In genomic region chr15:89841364-89842017, GRCm38 (mm10) we compare ENCODE assay signal across 8 mouse cellular contexts. TPM values are rescaled to one million over a fixed set of nuclear protein-coding genes. Genes with fewer than 3 reads are reported as not detected.
DNase-seq lines count a peak whose midpoint lies in the region; ATAC-seq and TF ChIP-seq lines count a peak whose summit lies in the region.

Gene Syt10 (minus strand): TSS chr15:89841860.

- no peak for ATAC-seq in granulocyte monocyte progenitor cell, adult 5-6 weeks (replicated peaks; ENCODE audit: poor library complexity, severe bottlenecking)

- no peaks in the 10 kb centered on the region for H3K4me1 ChIP-seq in ES-Bruce4 (ENCODE audit: control insufficient read depth, insufficient read depth, low read length)
- no peaks in the 10 kb centered on the region for H3K4me1 ChIP-seq in embryonic fibroblast, embryonic 13.5 days (ENCODE audit: control insufficient read depth, insufficient read depth, low read length)
- H3K4me1 ChIP-seq in hindbrain, embryonic 10.5 days (replicated peaks) = peaks cover 14% of the 10 kb centered on the region

- no peak for TF ChIP-seq CTCF in ES-Bruce4 (IDR thresholded peaks at IDR 0.05; ENCODE audit: low read depth, low read length)
- no peak for TF ChIP-seq CTCF in embryonic fibroblast, embryonic 13.5 days (IDR thresholded peaks at IDR 0.05; ENCODE audit: borderline replicate concordance, insufficient read depth, low read length)

- H3K9me3 ChIP-seq in ES-Bruce4 (replicated peaks; ENCODE audit: control insufficient read depth, insufficient read depth, low read length, poor library complexity, severe bottlenecking) = no peaks in the 10 kb centered on the region
- H3K9me3 ChIP-seq in hindbrain, embryonic 10.5 days = no peaks in the 10 kb centered on the region

- peaks cover 16% of the 10 kb centered on the region for H3K27me3 ChIP-seq in ES-Bruce4 (ENCODE audit: control insufficient read depth, insufficient read depth, low read length, poor library complexity, severe bottlenecking)
- H3K27me3 ChIP-seq in hindbrain, embryonic 10.5 days (ENCODE audit: insufficient read depth, poor library complexity, severe bottlenecking) = peaks cover 42% of the 10 kb centered on the region

- H3K27ac ChIP-seq in ES-Bruce4 (ENCODE audit: insufficient read depth, low read length) = no peak within 1 kb of the TSS
- no peak within 1 kb of the TSS for H3K27ac ChIP-seq in embryonic fibroblast, embryonic 13.5 days (ENCODE audit: insufficient read depth, low read length)
- H3K27ac ChIP-seq in hindbrain, embryonic 10.5 days = peak within 1 kb of the TSS; percentile 41; the same call in 1 of the 2 replicates

- no peak for TF ChIP-seq EP300 in ES-Bruce4 (IDR thresholded peaks at IDR 0.05; ENCODE audit: insufficient read depth, low read depth, low read length)

- under 1% methylated on average over 53 of the region's 53 CpGs for WGBS in hindbrain, embryonic 10.5 days

- H3K36me3 ChIP-seq in ES-Bruce4 (ENCODE audit: control insufficient read depth, insufficient read depth, low read length, poor library complexity, severe bottlenecking) = no peaks in the 10 kb centered on the region
- no peaks in the 10 kb centered on the region for H3K36me3 ChIP-seq in hindbrain, embryonic 10.5 days

- peak; percentile 31 for DNase-seq in WW6 (ENCODE audit: low read depth, low spot score)
- peak; percentile 49 for DNase-seq in hindbrain, embryonic 10.5 days (ENCODE audit: low spot score)
- peak; percentile 11 to 34 for DNase-seq in left cerebral cortex, adult 8-10 months (ENCODE audit: low spot score in 2 of 2)
- DNase-seq in neural tube, embryonic 10.5 days (ENCODE audit: extremely low spot score, low spot score) = peak; percentile 56
- no peak for DNase-seq in spleen, adult 12 weeks (ENCODE audit: low spot score)

- H3K4me3 ChIP-seq in ES-Bruce4 (ENCODE audit: low read depth, low read length) = peak within 1 kb of the TSS; percentile 70
- peak within 1 kb of the TSS; percentile 37 for H3K4me3 ChIP-seq in embryonic fibroblast, embryonic 13.5 days (ENCODE audit: insufficient read depth, low read length)
- peak within 1 kb of the TSS; percentile 60 for H3K4me3 ChIP-seq in hindbrain, embryonic 10.5 days

- no peak within 1 kb of the TSS for H3K9ac ChIP-seq in ES-Bruce4 (ENCODE audit: low read depth, poor library complexity, severe bottlenecking)

- TF ChIP-seq POLR2A in ES-Bruce4 (IDR thresholded peaks at IDR 0.05; ENCODE audit: insufficient read depth, low read length) = no peak
- no peak for TF ChIP-seq POLR2A in embryonic fibroblast, embryonic 13.5 days (IDR thresholded peaks at IDR 0.05; ENCODE audit: low read depth, low read length)

RNA-seq across cellular contexts. Expression of gene Syt10, which starts in this region (rescaled TPM):
- polyA plus RNA-seq in ES-Bruce4 (2011; ENCODE audit: insufficient read depth, insufficient read length, low read depth, missing spikeins) = not detected in 2 replicates
- not detected in 2 replicates for polyA plus RNA-seq in embryonic fibroblast, embryonic 13.5 days (2011; ENCODE audit: insufficient read length, low read depth, missing spikeins)
- 0.14 and 0.64 TPM in 2 replicates for polyA plus RNA-seq in hindbrain, embryonic 10.5 days (2016; fragmentation: Nextera tagmentation; extraction: Ambion mirVana)
- 10 to 100 TPM; 14.4 to 21.0 (median 16.9) TPM for total RNA-seq in left cerebral cortex, adult 8-10 months (2022)
- not detected in 2 replicates for total RNA-seq in granulocyte monocyte progenitor cell, adult 5-6 weeks (2014; fragmentation: Nextera tagmentation)
- total RNA-seq in granulocyte monocyte progenitor cell, adult 5-6 weeks (2017) = not detected in 2 replicates

Comparison
In these comparisons a context has a peak if more than half of its experiments do, and no peak if none do; other contexts are left out.
1. RNA of gene Syt10 (total RNA-seq): 14.4 to 21.0 TPM in left cerebral cortex, adult 8-10 months; not detected in granulocyte monocyte progenitor cell, adult 5-6 weeks; every median in the first group is over 10 times any median in the second.
2. Peak in DNase-seq, H3K4me3 ChIP-seq and H3K27ac ChIP-seq in hindbrain, embryonic 10.5 days; RNA of the gene not detected or under 1 TPM.
3. Peak in every context shown above with its lines, with median percentiles within 50 percentile points of each other: H3K4me3 ChIP-seq.